Mouse (Mus musculus) heart, embryonic 15.5 days (tissue): ENCODE results near the gene Sgpp2. TPM values are rescaled to one million over a fixed set of nuclear protein-coding genes. Genes with fewer than 3 reads are reported as not detected.

Experiments
- ATAC-seq: fragments of 200-750 bp; cut with Nextera tagmentation; replicated peaks from 2 replicates; pipeline ENCODE4 v1.8.0; 2017; ENCODE audit warnings: low read depth, moderate TSS enrichment; ENCODE audit not compliant: insufficient number of reproducible peaks, insufficient read depth, low FRiP score
- H3K27ac ChIP-seq: fragments of 300-500 bp; sonication (generic); 2 replicates; pipeline ENCODE4 v1.5.1; 2015; ENCODE audit warnings: mild to moderate bottlenecking, inconsistent platforms
- H3K27me3 ChIP-seq: fragments of 300-500 bp; sonication (generic); 2 replicates; pipeline ENCODE4 v1.6.1; 2015; ENCODE audit warnings: inconsistent platforms
- H3K36me3 ChIP-seq: fragments of 300-500 bp; sonication (generic); 2 replicates; pipeline ENCODE4 v1.6.1; 2015; ENCODE audit warnings: mild to moderate bottlenecking, inconsistent platforms
- H3K4me1 ChIP-seq: fragments of 300-500 bp; sonication (generic); replicated peaks from 2 replicates; pipeline ENCODE4 v1.6.1; 2015; ENCODE audit warnings: inconsistent platforms
- H3K4me2 ChIP-seq: fragments of 300-500 bp; sonication (generic); 2 replicates; pipeline ENCODE4 v1.6.1; 2015; ENCODE audit warnings: inconsistent platforms, mild to moderate bottlenecking, moderate library complexity
- H3K4me3 ChIP-seq: fragments of 300-500 bp; sonication (generic); 2 replicates; pipeline ENCODE4 v1.5.1; 2015; ENCODE audit warnings: mild to moderate bottlenecking, inconsistent platforms
- H3K9ac ChIP-seq: fragments of 300-500 bp; sonication (generic); 2 replicates; pipeline ENCODE4 v1.6.1; 2015; ENCODE audit warnings: mild to moderate bottlenecking, inconsistent platforms
- H3K9me3 ChIP-seq: fragments of 300-500 bp; sonication (generic); replicated peaks from 2 replicates; pipeline ENCODE4 v1.6.1; 2016; ENCODE audit warnings: inconsistent platforms
- WGBS: fragments of 180-500 bp; shearing (Covaris S2); methylation state at CpG from one replicate; pipeline ENCODE4 v1.1.7; 2015; ENCODE audit warnings: mixed read lengths; 5-methylcytosine and 5-hydroxymethylcytosine counted together
- polyA plus RNA-seq: library from polyadenylated mRNA; unstranded; fragments of >200 nt; fragmentation: Nextera tagmentation; extraction: Ambion mirVana; gene quantifications from 2 replicates; pipeline ENCODE4 v1.2.1, GENCODE M21; 2015

The Sgpp2 gene
- polyA plus RNA-seq, 1 experiment from 2014 or later = 0.25 TPM

GRCm38 (mm10) chr1:78313961-78314360 is 3.8 kb downstream of the Sgpp2 start:
- no peak for ATAC-seq
- Histone ChIP-seq H3K4me1 (peaks cover 19% of the 10 kb centered on the region), H3K9ac (no peak overlapping the region), H3K9me3 (no peaks in the 10 kb centered on the region), H3K27me3 (peaks cover 48% of the 10 kb centered on the region), H3K4me3 (no peak overlapping the region), H3K4me2 (no peak overlapping the region), H3K27ac (no peak overlapping the region), H3K36me3 (no peaks in the 10 kb centered on the region)
- WGBS = 64% methylated on average over 4 of the region's 4 CpGs

DNA sequence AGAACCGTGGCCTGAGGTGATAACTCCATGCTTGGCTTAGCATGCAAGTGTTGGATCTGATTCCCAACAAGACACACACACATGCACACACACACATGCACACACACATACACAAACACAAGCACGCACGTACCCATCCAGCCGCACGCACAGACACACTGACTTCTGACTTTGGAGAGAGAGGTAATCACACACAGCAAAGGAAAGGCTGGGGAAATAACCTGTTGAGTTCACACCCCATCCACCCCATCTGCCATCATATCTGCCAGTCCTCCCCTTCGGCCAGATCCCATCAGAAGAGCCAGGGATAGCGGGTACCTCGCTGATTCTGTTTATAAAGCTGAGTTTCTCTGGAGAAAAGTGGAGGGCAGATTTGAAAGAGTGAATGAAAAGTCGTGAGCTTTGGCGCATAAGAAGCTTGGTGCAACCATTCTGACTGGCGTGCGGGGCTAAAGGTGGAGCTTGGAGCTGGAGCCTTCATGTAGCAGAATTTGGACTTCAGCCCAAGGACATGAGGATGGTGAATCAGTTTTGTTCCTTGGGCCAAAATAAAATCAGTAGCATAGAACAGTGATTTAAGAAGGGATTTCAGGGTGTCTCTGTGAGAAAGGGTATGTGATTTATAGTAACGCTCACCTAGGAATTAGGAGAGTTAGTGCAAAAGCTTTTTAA is 8.1 kb downstream of the Sgpp2 start:
- Histone ChIP-seq H3K9ac (no peak overlapping the region), H3K27me3 (peaks cover 10% of the 10 kb centered on the region; the same call in 1 of the 2 replicates), H3K4me1 (no peaks in the 10 kb centered on the region), H3K9me3 (no peaks in the 10 kb centered on the region), H3K27ac (no peak overlapping the region), H3K36me3 (no peaks in the 10 kb centered on the region), H3K4me3 (no peak overlapping the region), H3K4me2 (no peak overlapping the region)
- WGBS = 79% methylated on average over 13 of the region's 13 CpGs
- no peak for ATAC-seq

GRCm38 (mm10) chr1:78320291-78320690 is 10.1 kb downstream of the Sgpp2 start:
- no peak for ATAC-seq
- Histone ChIP-seq H3K9ac (no peak overlapping the region), H3K4me2 (no peak overlapping the region), H3K4me3 (no peak overlapping the region), H3K27ac (no peak overlapping the region), H3K36me3 (no peaks in the 10 kb centered on the region), H3K27me3 (0 out of 2 replicates have a peak, but pooled peaks cover 8% of the 10 kb centered on the region), H3K4me1 (no peaks in the 10 kb centered on the region), H3K9me3 (no peaks in the 10 kb centered on the region)
- 87% methylated on average over 3 of the region's 3 CpGs for WGBS

- Histone ChIP-seq H3K4me1 (no peaks in the 10 kb centered on the region), H3K4me2 (no peak overlapping the region)
- WGBS = 50% methylated on average over 7 of the region's 7 CpGs
Measured at GRCm38 (mm10) chr1:78322098-78322778, 12.1 kb downstream of the Sgpp2 start.

DNA sequence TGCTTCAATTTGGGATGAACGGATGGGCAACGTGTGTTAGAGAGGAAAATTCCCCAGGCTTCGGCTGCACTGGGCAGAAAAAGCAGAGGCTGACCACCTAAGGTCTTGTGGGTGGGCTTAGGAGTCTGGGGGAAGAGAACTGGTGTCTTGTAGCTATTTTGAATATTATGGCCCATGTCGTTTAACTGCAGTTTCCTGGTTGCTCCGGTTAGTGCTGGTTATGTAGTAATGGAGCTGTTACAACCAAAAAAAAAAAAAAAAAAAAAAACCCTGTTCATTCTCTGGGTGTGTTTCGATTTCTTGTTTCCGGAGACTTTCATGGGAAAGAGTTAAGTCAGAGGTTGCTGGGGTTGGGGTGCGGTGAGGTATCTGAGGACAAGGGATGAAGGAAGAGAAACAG is 12.7 kb downstream of the Sgpp2 start:
- no peaks in the 10 kb centered on the region for H3K9me3 ChIP-seq
- no peak overlapping the region for H3K9ac ChIP-seq
- WGBS = 77% methylated on average over 8 of the region's 8 CpGs
- H3K27me3 ChIP-seq = 0 out of 2 replicates have a peak, but pooled peaks cover 8% of the 10 kb centered on the region
- no peaks in the 10 kb centered on the region for H3K36me3 ChIP-seq
- H3K4me3 ChIP-seq = no peak overlapping the region
- ATAC-seq = no peak
- no peak overlapping the region for H3K4me2 ChIP-seq
- no peaks in the 10 kb centered on the region for H3K4me1 ChIP-seq
- H3K27ac ChIP-seq = no peak overlapping the region

More at GRCm38 (mm10) chr1:78322098-78322778, 12.1 kb downstream of the Sgpp2 start:
- Histone ChIP-seq H3K27ac (no peak overlapping the region), H3K4me3 (no peak overlapping the region), H3K27me3 (0 out of 2 replicates have a peak, but pooled peaks cover 8% of the 10 kb centered on the region), H3K9ac (no peak overlapping the region), H3K9me3 (no peaks in the 10 kb centered on the region), H3K36me3 (no peaks in the 10 kb centered on the region)
- no peak for ATAC-seq

DNA sequence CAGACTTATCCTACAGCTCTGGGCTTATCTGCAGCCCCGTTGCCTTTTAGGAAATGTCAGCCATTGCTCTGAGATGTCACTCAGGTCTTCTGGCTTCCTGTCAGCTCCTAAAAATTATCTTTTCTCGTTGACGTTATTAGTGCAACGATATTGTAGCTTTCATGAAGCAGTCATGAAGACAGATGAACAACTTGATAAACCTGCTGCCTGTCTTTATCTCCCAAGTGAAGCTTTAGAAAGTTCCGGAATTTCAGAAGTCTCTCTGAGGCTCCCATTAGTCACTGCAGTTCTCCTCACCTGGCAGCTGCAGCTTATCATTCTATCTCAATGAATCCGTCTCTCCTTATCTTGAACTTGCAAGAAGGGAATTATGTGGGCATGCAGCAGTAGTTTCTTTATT is 13.9 kb downstream of the Sgpp2 start:
- Histone ChIP-seq H3K4me2 (no peak overlapping the region), H3K9me3 (no peaks in the 10 kb centered on the region), H3K4me3 (no peak overlapping the region), H3K9ac (no peak overlapping the region), H3K36me3 (no peaks in the 10 kb centered on the region), H3K4me1 (0 out of 2 replicates have a peak, but pooled peaks cover 7% of the 10 kb centered on the region), H3K27ac (no peak overlapping the region), H3K27me3 (no peaks in the 10 kb centered on the region)
- ATAC-seq = no peak
- WGBS = 28% methylated on average over 6 of the region's 6 CpGs

DNA sequence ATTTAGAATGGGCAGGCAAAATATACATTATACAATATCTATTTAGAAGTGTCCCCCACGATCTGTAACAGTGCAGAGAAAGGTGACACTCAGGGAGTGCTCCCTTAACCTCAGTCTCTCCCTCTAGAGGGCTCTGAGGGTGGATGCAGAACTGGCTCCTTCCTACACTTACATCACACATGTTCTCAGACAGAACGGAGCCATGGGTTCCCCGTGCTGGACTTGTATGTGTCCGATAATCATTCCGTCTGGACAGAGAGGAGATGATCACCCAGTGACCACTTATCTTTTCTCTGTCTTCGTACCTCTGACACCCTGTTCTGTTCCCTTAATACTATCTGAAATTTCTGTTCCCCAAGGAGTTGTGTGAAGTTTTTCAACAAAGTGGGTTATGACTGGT is 15.7 kb downstream of the Sgpp2 start:
- 52% methylated on average over 6 of the region's 6 CpGs for WGBS
- ATAC-seq = no peak
- H3K4me1 ChIP-seq = 0 out of 2 replicates have a peak, but pooled peaks cover 10% of the 10 kb centered on the region
- no peaks in the 10 kb centered on the region for H3K27me3 ChIP-seq
- H3K36me3 ChIP-seq = no peaks in the 10 kb centered on the region
- H3K4me2 ChIP-seq = no peak overlapping the region
- H3K9me3 ChIP-seq = no peaks in the 10 kb centered on the region
- no peak overlapping the region for H3K4me3 ChIP-seq
- H3K9ac ChIP-seq = no peak overlapping the region
- no peak overlapping the region for H3K27ac ChIP-seq

- H3K27me3 ChIP-seq = no peaks in the 10 kb centered on the region
- no peak overlapping the region for H3K9ac ChIP-seq
- no peak overlapping the region for H3K4me3 ChIP-seq
- H3K9me3 ChIP-seq = no peaks in the 10 kb centered on the region
- H3K4me2 ChIP-seq = no peak overlapping the region
- H3K36me3 ChIP-seq = no peaks in the 10 kb centered on the region
- peak; percentile 62; the same call in 1 of the 2 replicates for ATAC-seq
- H3K4me1 ChIP-seq = 0 out of 2 replicates have a peak, but pooled peaks cover 10% of the 10 kb centered on the region
- 51% methylated on average over 4 of the region's 4 CpGs for WGBS
- H3K27ac ChIP-seq = no peak overlapping the region; the same call in 1 of the 2 replicates
Measured at GRCm38 (mm10) chr1:78328646-78329045, 18.5 kb downstream of the Sgpp2 start.

DNA sequence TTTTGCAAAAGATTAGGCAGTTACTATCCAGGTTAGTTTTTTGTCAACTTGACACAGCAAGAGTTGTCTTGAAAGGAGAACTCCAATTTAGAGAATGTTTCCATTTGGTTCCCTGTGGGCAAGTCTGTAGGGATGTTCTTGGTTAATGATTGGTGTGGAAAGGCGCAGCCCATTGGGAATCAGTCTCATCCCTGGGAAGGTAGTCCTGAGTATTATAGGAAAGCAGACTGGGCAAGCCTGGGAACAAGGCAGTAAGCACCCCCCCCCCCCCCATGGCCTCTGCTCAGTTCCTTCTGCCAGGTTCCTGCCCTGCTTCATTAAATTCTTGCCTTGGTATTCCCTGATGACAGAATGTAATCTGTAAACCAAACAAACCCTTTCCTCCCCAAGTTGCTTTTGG is 19.7 kb downstream of the Sgpp2 start:
- no peak overlapping the region for H3K27ac ChIP-seq
- H3K9me3 ChIP-seq = no peaks in the 10 kb centered on the region
- no peak overlapping the region for H3K9ac ChIP-seq
- H3K36me3 ChIP-seq = no peaks in the 10 kb centered on the region
- H3K4me2 ChIP-seq = no peak overlapping the region
- H3K4me1 ChIP-seq = 0 out of 2 replicates have a peak, but pooled peaks cover 10% of the 10 kb centered on the region
- 91% methylated on average over 1 of the region's 1 CpGs for WGBS
- ATAC-seq = no peak
- no peaks in the 10 kb centered on the region for H3K27me3 ChIP-seq
- H3K4me3 ChIP-seq = no peak overlapping the region

DNA sequence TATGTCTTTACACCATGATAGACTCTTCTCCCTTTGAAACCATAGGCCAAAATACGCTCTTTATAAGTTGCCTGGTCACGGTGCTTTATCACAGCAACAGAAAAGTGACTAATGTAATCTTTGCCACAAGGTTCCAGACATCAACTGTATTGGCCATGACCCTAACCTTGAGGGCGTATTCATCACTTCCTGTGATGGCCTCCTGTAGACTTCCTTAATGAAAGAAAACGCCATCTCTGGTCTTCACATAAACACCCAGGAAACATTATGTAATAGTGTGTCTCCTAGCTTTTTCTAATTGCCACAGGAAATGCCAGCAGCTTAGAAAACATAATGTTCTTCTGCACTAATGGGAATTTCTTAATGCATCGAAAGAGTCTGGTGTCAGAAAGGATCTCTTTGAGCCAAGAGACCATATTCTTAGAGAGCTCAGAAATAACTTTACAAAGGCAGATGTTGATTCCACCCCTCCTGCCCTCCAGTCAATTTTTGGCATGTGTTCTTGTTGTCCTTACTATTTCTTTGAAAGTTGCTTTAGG is 20.5 kb downstream of the Sgpp2 start:
- H3K27me3 ChIP-seq = no peaks in the 10 kb centered on the region
- H3K4me3 ChIP-seq = no peak overlapping the region
- no peak overlapping the region for H3K27ac ChIP-seq
- H3K36me3 ChIP-seq = no peaks in the 10 kb centered on the region
- no peak for ATAC-seq
- 0 out of 2 replicates have a peak, but pooled peaks cover 10% of the 10 kb centered on the region for H3K4me1 ChIP-seq
- no peak overlapping the region for H3K9ac ChIP-seq
- WGBS = 80% methylated on average over 5 of the region's 5 CpGs
- H3K4me2 ChIP-seq = no peak overlapping the region
- H3K9me3 ChIP-seq = no peaks in the 10 kb centered on the region

GRCm38 (mm10) chr1:78337726-78338125 is 27.6 kb downstream of the Sgpp2 start:
- no peaks in the 10 kb centered on the region; the same call in 1 of the 2 replicates for H3K27me3 ChIP-seq
- no peak overlapping the region for H3K4me3 ChIP-seq
- no peaks in the 10 kb centered on the region for H3K9me3 ChIP-seq
- no peaks in the 10 kb centered on the region for H3K36me3 ChIP-seq
- no peak overlapping the region for H3K4me2 ChIP-seq
- no peak overlapping the region for H3K9ac ChIP-seq
- peaks cover 5% of the 10 kb centered on the region; the same call in 1 of the 2 replicates for H3K4me1 ChIP-seq
- H3K27ac ChIP-seq = no peak overlapping the region
- ATAC-seq = no peak
- 59% methylated on average over 7 of the region's 7 CpGs for WGBS
